Mouse (Mus musculus) liver, embryonic 16.5 days (tissue): ENCODE measurements around the gene Hist1h1e. TPM values are rescaled to one million over a fixed set of nuclear protein-coding genes. Genes with fewer than 3 reads are reported as not detected.

ENCODE experiments used
- ATAC-seq: fragments of 200-750 bp; cut with Nextera tagmentation; 2 replicates; pipeline ENCODE4 v1.8.0; 2017; ENCODE audit warnings: low read depth, mild to moderate bottlenecking, moderate number of reproducible peaks, moderate library complexity
- H3K27ac ChIP-seq: fragments of 300-500 bp; sonication (generic); 2 replicates; pipeline ENCODE4 v1.5.1; 2014; ENCODE audit warnings: mild to moderate bottlenecking, low read length
- H3K27me3 ChIP-seq: fragments of 300-500 bp; sonication (generic); 2 replicates; pipeline ENCODE4 v1.6.1; 2014; ENCODE audit warnings: low read depth, low read length, mixed read lengths; ENCODE audit not compliant: control insufficient read depth, insufficient read depth
- H3K36me3 ChIP-seq: fragments of 300-500 bp; sonication (generic); 2 replicates; pipeline ENCODE4 v1.6.1; 2014; ENCODE audit warnings: mild to moderate bottlenecking; ENCODE audit not compliant: control insufficient read depth, insufficient read depth
- H3K4me1 ChIP-seq: fragments of 300-500 bp; sonication (generic); 2 replicates; pipeline ENCODE4 v1.6.1; 2014; ENCODE audit warnings: low read depth, low read length, mixed read lengths; ENCODE audit not compliant: control insufficient read depth
- H3K4me2 ChIP-seq: fragments of 300-500 bp; sonication (generic); 2 replicates; pipeline ENCODE4 v1.6.1; 2014; ENCODE audit warnings: low read depth, low read length, mixed read lengths
- H3K4me3 ChIP-seq: fragments of 300-500 bp; sonication (generic); 2 replicates; pipeline ENCODE4 v1.5.1; 2014; ENCODE audit warnings: low read depth, mild to moderate bottlenecking, low read length
- H3K9ac ChIP-seq: fragments of 300-500 bp; sonication (generic); 2 replicates; pipeline ENCODE4 v1.6.1; 2014; ENCODE audit warnings: low read depth, low read length
- H3K9me3 ChIP-seq: fragments of 300-500 bp; sonication (generic); replicated peaks from 2 replicates; pipeline ENCODE4 v1.6.1; 2016; ENCODE audit warnings: low read length; ENCODE audit not compliant: control insufficient read depth
- WGBS: fragments of 180-500 bp; shearing (Covaris S2); extraction: QIAGEN DNeasy Blood & Tissue Kit; methylation state at CpG from one replicate; pipeline ENCODE4 v1.1.7; 2014; ENCODE audit not compliant: insufficient replicate concordance; 5-methylcytosine and 5-hydroxymethylcytosine counted together
- polyA plus RNA-seq: library from polyadenylated mRNA; unstranded; fragments of >200 nt; fragmentation: Nextera tagmentation; extraction: Ambion mirVana; gene quantifications from 2 replicates; pipeline ENCODE4 v1.2.1, GENCODE M21; 2015

Hist1h1e gene
- polyA plus RNA-seq, 1 experiment from 2014 or later: 23.6 TPM

DNA sequence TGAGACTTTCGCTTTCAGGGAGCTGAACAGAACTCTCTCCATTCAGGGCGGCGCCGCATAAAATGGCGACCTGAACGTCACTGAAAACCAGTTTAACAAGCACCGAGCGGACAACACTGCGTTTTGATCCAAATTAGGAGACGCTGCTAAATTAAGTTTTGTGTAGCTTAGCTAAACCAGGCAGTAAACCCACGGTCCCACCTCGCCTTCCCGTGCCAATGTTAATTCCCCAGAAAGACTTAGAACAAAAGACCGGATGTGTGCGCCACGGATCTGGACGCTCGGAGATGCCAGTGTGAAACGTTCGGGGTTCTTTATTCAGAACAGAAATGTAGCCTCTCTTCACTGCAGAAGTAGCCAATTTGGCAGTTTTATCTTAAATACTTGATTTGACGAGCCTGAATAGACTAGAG, 37.3 kb downstream of the Hist1h1e start:
- Histone ChIP-seq H3K27ac (peak overlapping the region; percentile 100), H3K4me3 (peak overlapping the region; percentile 65), H3K9me3 (no peaks in the 10 kb centered on the region), H3K27me3 (no peaks in the 10 kb centered on the region), H3K36me3 (no peaks in the 10 kb centered on the region), H3K4me1 (peaks cover 29% of the 10 kb centered on the region), H3K4me2 (peak overlapping the region; percentile 69), H3K9ac (peak overlapping the region; percentile 82)
- peak; percentile 3; the same call in 1 of the 2 replicates for ATAC-seq
- under 1% methylated on average over 21 of the region's 21 CpGs for WGBS

- Histone ChIP-seq H3K4me1 (peaks cover 29% of the 10 kb centered on the region), H3K9me3 (no peaks in the 10 kb centered on the region), H3K4me3 (peak overlapping the region; percentile 65), H3K36me3 (no peaks in the 10 kb centered on the region), H3K27ac (peak overlapping the region; percentile 100), H3K27me3 (no peaks in the 10 kb centered on the region), H3K4me2 (peak overlapping the region; percentile 69), H3K9ac (peak overlapping the region; percentile 82)
- no peak for ATAC-seq
Observed at GRCm38 (mm10) chr13:23584331-23584730, 38.0 kb downstream of the Hist1h1e start.

DNA sequence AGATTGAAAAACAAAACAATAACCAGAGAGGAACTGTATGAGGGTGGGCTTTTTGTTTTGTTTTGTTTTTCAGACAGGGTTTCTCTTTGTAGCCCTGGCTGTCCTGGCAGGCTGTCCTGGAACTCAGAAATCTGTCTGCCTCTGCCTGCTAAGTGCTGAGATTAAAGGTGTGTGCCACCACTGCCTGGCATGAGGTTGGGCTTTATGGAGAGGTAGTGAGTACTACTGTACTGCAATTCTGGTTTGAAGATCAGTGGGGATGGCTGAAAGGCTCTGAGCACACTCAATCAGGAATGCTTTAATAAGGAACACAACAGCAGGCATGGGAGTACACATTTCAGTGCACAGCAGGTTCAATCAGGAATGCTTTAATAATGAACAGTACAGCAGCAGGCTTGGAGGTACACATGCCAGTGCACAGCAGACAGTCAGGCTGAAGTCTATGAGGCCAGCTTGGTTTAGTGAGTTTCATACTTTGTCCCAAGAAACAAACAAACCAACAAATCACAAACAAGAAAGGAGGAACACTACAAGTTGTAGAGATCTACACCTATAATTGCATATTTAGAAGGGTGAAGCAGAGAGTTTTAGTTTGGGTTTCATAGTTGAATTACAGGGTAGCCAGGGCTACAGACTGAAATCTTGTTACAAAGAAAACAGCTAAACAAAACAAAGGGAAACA, 38.8 kb downstream of the Hist1h1e start:
- H3K9ac ChIP-seq: peak overlapping the region; percentile 79
- peak overlapping the region; percentile 69 for H3K4me2 ChIP-seq
- peak overlapping the region; percentile 69 for H3K4me3 ChIP-seq
- peaks cover 31% of the 10 kb centered on the region for H3K4me1 ChIP-seq
- no peaks in the 10 kb centered on the region for H3K27me3 ChIP-seq
- peak overlapping the region; percentile 100 for H3K27ac ChIP-seq
- no peak for ATAC-seq
- H3K9me3 ChIP-seq: no peaks in the 10 kb centered on the region
- no peaks in the 10 kb centered on the region for H3K36me3 ChIP-seq

GRCm38 (mm10) chr13:23582219-23583056, 39.9 kb downstream of the Hist1h1e start:
- H3K9me3 ChIP-seq: no peaks in the 10 kb centered on the region
- H3K36me3 ChIP-seq: no peaks in the 10 kb centered on the region
- WGBS: 8% methylated on average over 6 of the region's 6 CpGs
- H3K4me3 ChIP-seq: peak overlapping the region; percentile 69
- peak overlapping the region; percentile 69 for H3K4me2 ChIP-seq
- ATAC-seq: no peak; the same call in 1 of the 2 replicates
- H3K9ac ChIP-seq: peak overlapping the region; percentile 79
- H3K27ac ChIP-seq: peak overlapping the region; percentile 100
- no peaks in the 10 kb centered on the region for H3K27me3 ChIP-seq
- H3K4me1 ChIP-seq: peaks cover 32% of the 10 kb centered on the region

DNA sequence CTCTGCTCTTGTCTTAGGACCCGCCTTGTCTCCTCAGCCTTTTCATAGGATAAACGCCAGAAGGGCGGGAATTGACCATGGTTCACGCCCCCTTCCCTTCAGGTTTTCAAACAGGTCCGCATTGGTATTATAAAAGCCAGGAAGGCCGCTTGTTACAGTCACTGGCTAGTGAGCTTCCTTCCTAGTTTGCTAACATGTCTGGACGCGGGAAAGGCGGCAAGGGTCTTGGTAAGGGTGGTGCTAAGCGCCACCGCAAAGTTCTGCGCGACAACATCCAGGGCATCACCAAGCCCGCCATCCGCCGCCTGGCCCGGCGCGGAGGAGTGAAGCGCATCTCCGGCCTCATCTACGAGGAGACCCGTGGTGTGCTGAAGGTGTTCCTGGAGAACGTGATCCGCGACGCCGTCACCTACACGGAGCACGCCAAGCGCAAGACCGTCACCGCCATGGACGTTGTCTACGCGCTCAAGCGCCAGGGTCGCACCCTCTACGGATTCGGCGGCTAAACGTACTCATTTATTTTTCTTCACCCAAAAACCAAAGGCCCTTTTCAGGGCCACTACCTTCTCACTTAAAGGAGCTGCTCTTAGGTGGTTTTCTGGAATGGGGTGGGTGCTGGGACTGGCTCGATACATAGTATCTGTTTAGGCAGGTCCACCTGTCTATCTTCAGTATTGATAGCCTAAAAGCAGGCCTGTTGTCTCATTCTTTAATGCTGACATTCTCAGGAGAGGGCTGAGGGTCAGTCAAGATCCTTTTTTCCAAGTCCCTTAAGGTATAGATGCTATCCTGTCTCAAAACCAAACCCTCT, 40.7 kb downstream of the Hist1h1e start, which contains the start of gene Hist1h4d:
Gene Hist1h4d (plus strand): TSS at position 191 of the 811 bp plus-strand sequence.
- ATAC-seq: peak; percentile 81
- H3K27me3 ChIP-seq: no peaks in the 10 kb centered on the region
- H3K4me2 ChIP-seq: peak within 1 kb of the TSS; percentile 69
- peak within 1 kb of the TSS; percentile 69 for H3K4me3 ChIP-seq
- no peaks in the 10 kb centered on the region for H3K36me3 ChIP-seq
- WGBS: under 1% methylated on average over 43 of the region's 43 CpGs
- H3K4me1 ChIP-seq: peaks cover 40% of the 10 kb centered on the region
- H3K27ac ChIP-seq: peak within 1 kb of the TSS; percentile 100
- H3K9me3 ChIP-seq: no peaks in the 10 kb centered on the region
- H3K9ac ChIP-seq: peak within 1 kb of the TSS; percentile 79

DNA sequence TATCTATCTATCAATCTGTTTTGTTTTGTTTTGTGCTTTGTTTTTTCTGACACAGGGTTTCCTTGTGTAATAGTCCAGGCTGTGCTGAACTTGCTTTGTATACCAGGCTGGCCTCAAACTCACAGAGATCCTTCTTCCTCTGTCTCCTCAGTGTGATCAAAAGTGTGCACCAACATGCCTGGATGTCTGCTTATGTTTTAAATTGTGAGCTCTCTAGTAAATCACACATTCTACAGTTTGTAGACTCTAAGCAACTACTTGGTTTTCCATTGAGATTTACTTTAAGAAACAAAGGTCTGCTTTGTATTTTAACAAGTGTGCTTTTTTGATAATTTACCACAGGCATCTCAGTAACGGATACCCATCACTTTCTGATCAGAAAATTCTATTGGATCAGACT, 44.5 kb downstream of the Hist1h1e start:
- peaks cover 26% of the 10 kb centered on the region for H3K4me1 ChIP-seq
- ATAC-seq: no peak
- H3K9me3 ChIP-seq: no peaks in the 10 kb centered on the region
- peak overlapping the region; percentile 32 for H3K4me2 ChIP-seq
- no peaks in the 10 kb centered on the region for H3K36me3 ChIP-seq
- peak overlapping the region; percentile 80 for H3K27ac ChIP-seq
- WGBS: 63% methylated on average over 1 of the region's 1 CpGs
- H3K9ac ChIP-seq: peak overlapping the region; percentile 54
- peak overlapping the region; percentile 34 for H3K4me3 ChIP-seq
- H3K27me3 ChIP-seq: no peaks in the 10 kb centered on the region

- H3K4me3 ChIP-seq: peak overlapping the region; percentile 64
- peak overlapping the region; percentile 90 for H3K27ac ChIP-seq
- H3K36me3 ChIP-seq: no peaks in the 10 kb centered on the region
- ATAC-seq: no peak
- WGBS: 34% methylated on average over 6 of the region's 6 CpGs
- H3K9ac ChIP-seq: peak overlapping the region; percentile 77
- no peaks in the 10 kb centered on the region for H3K9me3 ChIP-seq
- peaks cover 20% of the 10 kb centered on the region for H3K4me1 ChIP-seq
- peak overlapping the region; percentile 70 for H3K4me2 ChIP-seq
- H3K27me3 ChIP-seq: no peaks in the 10 kb centered on the region
Observed at GRCm38 (mm10) chr13:23576906-23577639, 45.3 kb downstream of the Hist1h1e start.

DNA sequence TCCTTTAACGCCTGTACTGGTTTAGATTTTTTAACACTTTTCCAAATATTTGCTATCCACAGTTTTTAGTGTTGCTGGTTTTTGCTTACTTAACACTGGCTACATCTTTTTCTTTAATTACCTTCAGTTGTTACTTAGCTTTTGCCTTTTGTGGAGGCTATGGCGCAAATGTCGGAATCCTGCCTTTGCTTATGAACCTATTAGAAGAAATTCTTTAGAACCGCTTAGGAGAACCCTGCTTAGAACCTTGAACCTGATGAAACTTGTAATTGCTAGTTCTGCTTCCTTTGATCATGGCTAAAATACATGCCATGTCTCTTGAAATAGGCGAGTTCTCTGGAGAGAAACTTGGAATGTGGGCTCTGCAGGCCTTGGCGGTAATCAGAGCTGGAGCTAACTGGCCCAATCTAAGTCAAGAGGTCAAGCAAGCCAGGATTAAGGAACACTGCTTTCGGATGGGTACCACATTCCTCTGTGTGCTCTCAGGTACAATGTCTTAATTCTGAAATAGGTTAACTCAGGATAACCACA, 45.9 kb downstream of the Hist1h1e start:
- H3K36me3 ChIP-seq: no peaks in the 10 kb centered on the region
- 4% methylated on average over 7 of the region's 7 CpGs for WGBS
- H3K9ac ChIP-seq: peak overlapping the region; percentile 77
- H3K4me2 ChIP-seq: peak overlapping the region; percentile 70
- no peak for ATAC-seq
- peak overlapping the region; percentile 90 for H3K27ac ChIP-seq
- no peaks in the 10 kb centered on the region for H3K9me3 ChIP-seq
- no peaks in the 10 kb centered on the region for H3K27me3 ChIP-seq
- H3K4me1 ChIP-seq: peaks cover 17% of the 10 kb centered on the region
- H3K4me3 ChIP-seq: peak overlapping the region; percentile 64
